Mouse (Mus musculus) heart, postnatal 14 days (tissue): Measurements from ENCODE around the gene Npas1. TPM values are rescaled to one million over a fixed set of nuclear protein-coding genes. Genes with fewer than 3 reads are reported as not detected.
A peak's percentile ranks its signal among the peaks of the same experiment; 100 is the strongest.

ENCODE experiments used
- DNase-seq, 2 experiments: peaks; one replicate each; pipeline ENCODE4 v3.0.0; 2021 to 2022
- intact Hi-C: fragments of 180-260 bp; cut with DNase I; formaldehyde crosslinking; loops from one replicate; pipeline ENCODE4 v1.15.1; 2025
- long read RNA-seq, 2 experiments: library from polyadenylated mRNA; stranded (forward); transcript quantifications; one replicate each; pipeline ENCODE4 v2.0.0; 2021
- total RNA-seq, 2 experiments: library from RNA; stranded (reverse); gene quantifications; 2 replicates each; pipeline ENCODE4 v1.2.3; 2021

Gene Npas1
- total RNA-seq: not detected
- long read RNA-seq, experiment 1: 0 reads
- long read RNA-seq, experiment 2: 0 reads

DNA sequence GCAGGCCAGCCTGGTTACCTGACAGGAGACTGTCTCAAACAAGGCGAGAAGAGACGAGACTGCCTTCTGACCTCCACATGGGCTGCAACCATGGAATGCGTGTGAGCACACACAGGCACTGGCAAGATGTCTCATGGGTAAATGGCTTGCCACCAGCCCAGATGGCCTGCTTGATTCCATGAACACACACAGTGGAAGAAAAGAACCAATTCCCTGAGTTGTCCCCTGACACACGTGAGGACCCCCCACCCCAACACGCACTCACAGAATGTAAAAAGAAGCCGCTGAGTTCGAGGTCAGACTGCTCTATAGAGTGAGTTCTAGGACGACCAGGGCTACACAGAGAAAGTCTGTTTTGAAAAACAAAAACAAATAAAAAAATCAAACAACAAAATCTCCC, at the start of gene Npas1:
Gene Npas1 (minus strand): TSS at position 101 of the 400 bp plus-strand sequence.
- DNase-seq: no peak
- intact Hi-C loops: no loop called here

DNA sequence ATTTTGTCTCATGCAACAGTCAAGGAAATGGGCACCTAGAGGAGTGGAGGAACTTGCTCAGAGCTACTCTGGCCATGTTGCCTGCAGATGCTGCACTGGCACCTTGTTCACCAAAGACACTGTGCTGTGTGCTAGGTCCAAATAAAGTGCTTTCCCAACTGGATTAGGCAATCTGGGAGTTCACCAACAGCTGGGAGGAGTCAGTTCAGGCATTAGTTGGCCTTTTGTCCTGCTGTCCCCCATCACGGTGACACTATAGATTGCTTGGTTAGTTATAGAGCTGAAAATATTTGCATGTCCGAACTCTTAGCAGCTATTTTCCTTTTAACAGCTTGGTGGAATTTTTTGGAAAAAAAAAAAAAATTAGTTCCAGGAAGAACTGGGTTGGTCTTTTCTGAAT, 48.5 kb upstream of the Npas1 start:
- peak in 1 of 2 experiments; percentile 9 for DNase-seq
- intact Hi-C loops: no loop called here

DNA sequence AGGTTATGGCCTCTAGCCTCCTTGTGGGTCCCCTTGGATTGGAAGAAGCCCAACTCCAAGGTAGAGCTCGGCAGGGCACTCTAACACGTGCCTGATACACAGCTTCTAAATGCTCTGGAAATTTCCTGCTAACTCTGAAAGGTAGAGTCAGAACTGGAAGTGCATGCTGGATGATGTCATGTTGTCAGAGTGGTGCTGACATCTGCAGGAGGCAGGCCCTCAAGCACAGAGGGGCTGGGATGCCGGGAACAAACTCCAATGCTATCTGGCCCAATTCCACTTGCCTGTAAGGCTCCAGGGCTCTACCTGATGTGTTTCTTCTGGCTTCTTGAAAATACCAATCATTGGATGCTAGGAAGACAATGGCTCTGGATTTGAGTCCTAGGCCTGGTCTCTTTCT, 47.9 kb upstream of the Npas1 start:
- DNase-seq: peak in 1 of 2 experiments; percentile 14
- intact Hi-C loops: no loop called here

DNA sequence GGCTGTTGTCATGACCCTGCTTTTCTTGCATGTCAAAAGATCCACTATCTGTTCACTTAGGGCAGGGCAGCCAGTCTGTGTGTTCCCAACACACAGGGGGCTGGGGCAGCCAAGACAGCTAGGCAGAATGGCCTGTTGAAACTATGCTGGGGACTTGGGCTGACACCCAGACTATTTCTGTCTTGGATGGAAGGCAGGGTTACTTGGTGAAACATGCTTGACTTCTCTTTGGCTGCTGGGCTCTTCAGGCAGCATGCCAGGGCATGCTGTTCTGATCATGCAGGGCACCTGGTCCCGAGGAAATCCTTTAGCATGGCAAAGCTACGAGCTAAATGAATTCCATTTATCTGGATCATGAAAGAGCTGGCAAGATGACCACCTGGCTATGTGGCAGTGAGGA, 46.8 kb upstream of the Npas1 start:
- intact Hi-C loops: no loop called here
- peak; percentile 66 to 69 for DNase-seq

DNA sequence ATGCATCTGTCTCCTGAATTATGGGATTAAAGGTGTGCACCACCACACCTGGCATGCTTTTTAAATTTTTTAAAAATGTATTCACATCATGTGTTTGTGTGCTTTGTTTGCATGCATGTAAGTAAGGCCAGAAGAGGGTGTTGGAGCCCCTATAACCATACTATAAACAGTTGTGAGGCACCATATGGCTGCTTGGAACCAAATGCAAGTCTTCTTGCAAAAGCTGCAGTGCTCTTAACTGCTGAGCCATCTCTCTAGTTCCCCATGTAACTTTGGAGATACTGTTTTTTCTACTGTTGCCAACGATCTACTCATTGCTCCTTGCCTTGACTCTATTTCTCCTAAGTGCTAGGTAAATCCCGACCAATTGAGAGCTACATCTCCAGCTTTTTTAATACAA, 41.8 kb upstream of the Npas1 start:
- intact Hi-C loops: no loop called here
- DNase-seq: no peak

DNA sequence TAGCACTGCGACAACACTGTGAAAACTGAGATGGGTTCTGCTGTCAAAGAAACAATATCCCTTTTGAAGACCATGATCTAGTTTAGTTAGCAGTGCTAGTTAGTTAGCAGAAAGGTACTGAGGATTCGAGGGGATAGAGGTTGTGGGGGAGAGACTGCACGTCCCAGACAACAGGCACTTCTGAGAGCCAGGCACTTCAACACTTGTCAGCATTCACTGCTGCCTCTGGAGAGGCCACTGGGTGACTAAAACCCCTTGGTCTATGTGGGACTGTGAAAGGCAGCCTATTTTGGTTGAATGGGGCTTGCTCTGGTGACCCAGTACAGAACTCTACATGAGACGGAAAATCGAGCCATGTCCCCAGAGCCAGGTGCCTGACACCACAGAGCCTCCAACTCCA, 39.7 kb upstream of the Npas1 start:
- DNase-seq: no peak

DNA sequence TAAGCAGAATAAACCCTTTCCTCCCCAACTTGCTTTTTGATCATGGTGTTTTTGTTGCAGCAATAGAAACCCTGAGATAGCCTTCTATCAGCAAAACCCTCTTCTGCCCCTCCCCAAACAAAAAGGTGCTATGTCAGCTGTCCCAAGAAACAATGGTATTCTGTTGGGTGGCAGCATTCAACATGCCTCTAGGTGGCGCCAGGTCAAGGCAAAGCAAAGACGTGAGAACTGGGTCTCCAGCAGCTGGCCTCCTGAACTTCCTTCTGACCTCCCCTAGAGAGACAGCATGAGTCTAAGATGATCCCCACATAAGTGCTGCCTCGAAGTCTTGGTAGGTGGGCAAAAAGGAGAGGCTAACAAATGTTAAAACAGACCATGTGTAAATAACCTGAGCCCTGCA, 29.8 kb upstream of the Npas1 start:
- intact Hi-C loops: loop anchor here (1.0 kb wide), 1 partner anchor 110 kb away; no protein-coding TSS in a partner anchor
- DNase-seq: peak; percentile 70 to 81

More for the DNA sequence above, 39.7 kb upstream of the Npas1 start:
- intact Hi-C loops: no loop called here

DNA sequence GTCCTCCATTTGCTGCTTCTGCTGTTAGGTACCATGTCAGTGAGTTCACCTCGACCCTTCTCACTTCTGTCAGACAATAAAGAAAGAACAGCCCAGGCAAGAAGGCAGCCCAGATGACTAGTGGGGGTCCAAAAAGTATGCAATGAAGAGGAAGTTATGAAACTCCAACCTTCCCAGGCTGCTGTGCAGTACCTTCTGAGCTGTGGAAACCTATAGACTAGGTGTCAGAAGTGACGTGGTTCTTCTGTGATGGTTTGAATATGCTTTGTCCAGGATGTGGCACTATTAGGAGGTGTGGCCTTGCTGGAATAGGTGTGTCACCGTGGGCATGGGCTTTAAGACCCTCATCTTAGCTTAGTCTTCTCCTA, 27.7 kb upstream of the Npas1 start:
- intact Hi-C loops: no loop called here
- DNase-seq: no peak

DNA sequence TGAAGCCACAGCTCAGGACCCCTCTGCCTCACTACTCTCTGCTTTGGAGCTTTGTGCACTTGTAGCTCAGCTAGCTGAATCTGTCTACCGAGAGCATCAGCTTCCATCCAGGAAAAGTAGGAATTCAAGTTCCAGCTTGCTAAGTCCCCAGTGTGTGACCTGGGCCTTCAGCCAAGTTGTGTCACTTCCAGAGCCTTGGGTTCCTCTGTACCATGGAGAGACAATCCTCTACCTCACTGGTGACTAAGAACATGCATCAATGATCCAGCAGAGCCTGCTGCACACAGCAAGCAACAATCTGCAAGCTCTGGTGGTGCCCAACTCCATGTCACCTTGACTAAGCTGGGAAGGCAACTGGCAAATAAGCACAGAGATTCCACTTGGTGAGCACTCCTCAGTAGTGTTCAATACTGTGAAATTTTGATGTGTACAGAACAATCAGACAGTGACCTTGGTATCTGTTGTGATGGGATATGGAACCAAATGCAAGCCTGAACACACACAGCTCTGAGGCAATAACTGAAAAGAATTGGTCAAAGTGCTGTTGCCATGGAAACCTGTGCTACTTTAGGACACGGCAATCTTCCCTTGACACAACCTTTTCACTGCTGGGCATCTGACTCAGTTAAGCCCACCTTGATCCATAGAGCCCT, 27.2 kb upstream of the Npas1 start:
- DNase-seq: peak; percentile 49 to 50
- intact Hi-C loops: loop anchor here (5.0 kb wide), 1 partner anchor 53 kb away; no protein-coding TSS in a partner anchor

DNA sequence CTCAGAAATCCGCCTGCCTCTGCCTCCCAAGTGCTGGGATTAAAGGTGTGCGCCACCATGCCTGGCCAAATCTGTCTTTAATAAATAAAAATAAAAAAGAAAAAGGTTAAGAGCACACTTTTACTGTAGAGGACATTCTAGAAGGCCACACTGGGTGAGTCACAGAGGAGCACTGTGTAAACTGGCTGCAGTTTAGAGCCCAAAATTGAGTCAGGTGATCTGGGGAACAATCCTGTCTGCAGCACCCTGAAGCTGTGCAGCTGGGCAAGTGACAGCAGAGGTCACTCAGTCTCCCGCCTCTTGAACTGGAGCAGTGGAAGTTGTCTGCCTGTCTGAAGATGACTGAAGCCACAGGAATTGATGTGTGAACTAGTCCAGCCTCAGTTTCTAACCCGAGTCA, 24.0 kb upstream of the Npas1 start:
- intact Hi-C loops: loop anchor here (5.0 kb wide), 1 partner anchor 56 kb away; no protein-coding TSS in a partner anchor
- no peak for DNase-seq

DNA sequence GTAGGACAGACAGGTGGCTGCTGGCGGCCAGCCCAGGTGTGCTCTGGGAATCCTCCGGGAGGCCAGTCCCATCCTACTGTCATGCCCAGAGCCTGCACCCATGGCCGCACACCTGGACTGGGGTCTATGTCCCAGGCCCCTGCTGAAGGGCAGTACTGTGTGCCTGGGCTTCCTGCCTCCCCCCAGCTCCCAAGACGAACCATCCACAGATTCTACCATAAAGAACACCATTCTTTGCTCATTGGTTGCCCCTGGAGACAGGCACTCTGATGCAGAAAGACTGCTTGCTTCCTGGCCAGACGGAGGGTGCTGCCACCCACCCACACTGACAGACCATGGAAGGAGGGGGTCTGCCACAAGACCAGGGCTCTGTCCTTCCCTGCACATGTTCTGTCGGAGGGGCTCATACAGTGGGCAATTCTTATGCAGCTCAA, 22.2 kb upstream of the Npas1 start:
- intact Hi-C loops: loop anchor here (5.0 kb wide), 1 partner anchor 58 kb away; no protein-coding TSS in a partner anchor
- no peak for DNase-seq

DNA sequence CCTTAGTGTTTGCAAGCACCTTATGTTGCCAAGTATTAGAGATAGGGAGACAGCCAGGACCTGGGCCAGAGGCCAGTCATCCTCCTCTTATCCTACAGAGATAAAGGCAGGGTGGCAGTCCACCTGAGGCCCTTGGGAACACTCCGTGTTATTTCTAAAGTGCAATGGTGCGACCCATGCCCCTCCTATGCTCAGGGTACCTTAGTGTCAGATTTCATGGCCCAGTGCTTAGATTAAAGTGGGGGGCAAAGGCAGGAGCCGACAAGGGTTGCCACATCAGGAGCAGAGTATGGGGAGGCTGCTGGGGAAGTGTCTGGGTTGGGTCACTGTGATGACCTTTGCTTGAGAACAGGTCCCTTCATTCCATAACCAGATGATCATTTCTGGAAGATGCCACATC, 18.7 kb upstream of the Npas1 start:
- intact Hi-C loops: no loop called here
- DNase-seq: no peak

DNA sequence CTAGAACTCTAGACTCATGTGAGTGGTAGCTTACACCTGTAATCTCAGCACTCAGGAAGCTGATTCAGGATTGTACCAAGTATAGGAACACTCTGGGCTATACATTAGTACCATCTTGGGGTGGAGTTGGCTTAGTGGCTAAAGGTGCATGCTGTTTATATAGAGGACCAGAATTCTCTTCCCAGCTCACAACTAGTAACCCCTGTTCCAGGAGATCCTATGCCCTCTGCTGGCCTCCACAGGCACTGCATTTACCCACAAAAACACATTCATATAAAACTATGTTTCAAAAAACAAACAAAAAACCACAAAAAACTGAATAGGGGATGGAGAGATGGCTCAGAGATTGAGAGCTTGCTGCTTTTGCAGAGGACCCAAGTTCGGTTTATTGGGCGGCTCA, 15.8 kb upstream of the Npas1 start:
- intact Hi-C loops: loop anchor here (2.0 kb wide), 1 partner anchor 125 kb away; no protein-coding TSS in a partner anchor
- peak; percentile 49 to 64 for DNase-seq

DNA sequence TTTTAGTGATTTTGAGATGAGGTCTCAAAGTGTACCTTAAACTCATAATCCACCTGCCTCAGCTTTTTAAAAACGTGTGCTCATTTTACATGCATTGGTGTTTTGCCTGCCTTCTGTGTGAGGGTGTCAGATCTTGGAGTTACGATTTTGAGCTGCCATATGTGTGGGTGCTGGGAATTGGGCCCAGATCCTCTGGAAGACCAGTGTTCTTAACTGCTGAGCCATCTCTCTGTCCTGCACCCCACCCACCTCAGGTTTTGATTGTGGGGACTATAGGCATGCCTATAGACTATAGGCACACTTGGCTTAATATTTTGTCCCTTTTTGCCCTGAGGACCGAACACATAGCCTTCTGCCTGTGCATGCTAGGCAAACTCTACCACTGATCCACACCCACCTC, 14.7 kb upstream of the Npas1 start:
- intact Hi-C loops: loop anchor here (2.0 kb wide), 1 partner anchor 127 kb away; no protein-coding TSS in a partner anchor

DNA sequence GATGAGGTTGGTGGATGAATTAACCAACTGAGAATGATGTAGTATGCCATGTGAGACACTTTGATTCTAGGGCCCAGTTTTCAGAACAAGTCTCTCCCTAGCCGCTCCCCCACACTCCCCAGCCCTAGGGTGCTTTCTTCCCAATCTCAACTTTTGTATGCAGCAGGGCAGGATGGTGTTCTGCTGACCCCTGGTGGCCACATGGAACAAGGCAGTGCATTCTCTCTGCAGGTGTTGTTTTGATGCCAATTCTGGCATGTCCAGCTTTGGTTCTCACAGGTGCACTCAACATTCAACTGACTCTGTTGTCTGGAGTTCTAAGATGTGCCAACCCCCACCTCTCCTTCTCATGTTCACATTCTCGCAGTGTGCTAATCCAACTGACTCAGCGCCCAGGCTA, 14.2 kb upstream of the Npas1 start:
- peak; percentile 69 to 77 for DNase-seq
- intact Hi-C loops: loop anchor here (1.0 to 2.0 kb wide), 2 partner anchors 26 to 127 kb away; no protein-coding TSS in a partner anchor

More for the DNA sequence above, 14.7 kb upstream of the Npas1 start:
- DNase-seq: no peak

DNA sequence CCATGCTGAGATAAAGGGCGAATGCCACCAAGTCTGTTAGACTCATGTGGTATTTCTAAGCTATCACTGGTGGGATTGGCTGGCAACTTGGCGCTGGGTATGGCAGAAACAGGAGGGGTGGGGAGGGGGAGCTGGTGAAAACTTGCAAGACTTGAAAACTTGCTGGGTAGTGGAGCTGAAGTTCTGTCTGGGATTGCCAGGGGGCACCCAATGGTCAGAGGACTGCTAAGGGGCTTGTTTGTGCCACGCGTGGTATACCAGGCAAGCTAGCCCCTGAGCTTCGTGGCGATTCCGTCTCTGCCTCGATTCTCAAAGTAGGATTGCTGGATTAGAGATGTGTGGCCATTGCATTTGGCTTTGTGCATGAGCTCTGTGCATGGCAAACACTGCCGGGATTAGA, 12.4 kb upstream of the Npas1 start:
- intact Hi-C loops: no loop called here

DNA sequence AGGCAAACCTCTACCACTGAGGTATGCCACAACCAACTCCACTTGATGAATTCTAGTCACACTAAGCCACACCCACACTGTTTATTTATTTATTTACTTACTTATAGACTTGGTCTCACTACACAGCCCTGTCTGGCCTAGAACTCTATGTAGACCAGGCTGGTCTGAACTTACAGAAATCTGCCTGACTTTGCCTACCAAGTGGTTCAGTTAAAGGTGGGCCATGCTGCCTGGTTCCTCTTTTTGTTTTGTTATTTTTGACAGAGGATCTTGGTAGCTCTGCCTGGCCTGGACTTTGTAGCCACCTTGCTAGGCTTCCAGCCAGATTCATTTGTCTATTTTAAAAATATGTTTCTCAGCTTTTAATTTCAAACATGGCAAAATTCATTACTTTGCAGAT, 11.3 kb upstream of the Npas1 start:
- DNase-seq: no peak
- intact Hi-C loops: no loop called here

More for the DNA sequence above, 12.4 kb upstream of the Npas1 start:
- DNase-seq: peak; percentile 40 to 49

DNA sequence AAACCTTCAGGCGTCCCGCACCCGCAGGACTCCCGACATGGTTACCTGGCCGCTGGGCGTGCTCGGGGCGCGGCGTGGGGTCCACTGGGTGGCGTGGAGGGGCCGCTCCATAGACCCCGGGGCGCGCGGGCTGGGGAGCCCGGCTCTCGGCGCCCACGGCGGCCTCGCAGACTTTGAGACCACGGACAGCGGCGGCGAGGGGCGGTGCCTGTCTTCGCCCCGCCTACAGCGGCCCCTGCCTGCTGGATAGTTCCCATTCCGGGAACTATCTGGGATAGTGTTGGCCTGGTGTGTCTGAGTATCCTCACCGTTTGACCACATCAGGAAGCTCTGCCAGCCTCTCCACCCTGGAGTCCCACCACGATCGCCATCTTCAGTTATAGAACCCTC, 933 bp downstream of the Npas1 start:
- peak in 1 of 2 experiments; percentile 38 for DNase-seq
- intact Hi-C loops: no loop called here

DNA sequence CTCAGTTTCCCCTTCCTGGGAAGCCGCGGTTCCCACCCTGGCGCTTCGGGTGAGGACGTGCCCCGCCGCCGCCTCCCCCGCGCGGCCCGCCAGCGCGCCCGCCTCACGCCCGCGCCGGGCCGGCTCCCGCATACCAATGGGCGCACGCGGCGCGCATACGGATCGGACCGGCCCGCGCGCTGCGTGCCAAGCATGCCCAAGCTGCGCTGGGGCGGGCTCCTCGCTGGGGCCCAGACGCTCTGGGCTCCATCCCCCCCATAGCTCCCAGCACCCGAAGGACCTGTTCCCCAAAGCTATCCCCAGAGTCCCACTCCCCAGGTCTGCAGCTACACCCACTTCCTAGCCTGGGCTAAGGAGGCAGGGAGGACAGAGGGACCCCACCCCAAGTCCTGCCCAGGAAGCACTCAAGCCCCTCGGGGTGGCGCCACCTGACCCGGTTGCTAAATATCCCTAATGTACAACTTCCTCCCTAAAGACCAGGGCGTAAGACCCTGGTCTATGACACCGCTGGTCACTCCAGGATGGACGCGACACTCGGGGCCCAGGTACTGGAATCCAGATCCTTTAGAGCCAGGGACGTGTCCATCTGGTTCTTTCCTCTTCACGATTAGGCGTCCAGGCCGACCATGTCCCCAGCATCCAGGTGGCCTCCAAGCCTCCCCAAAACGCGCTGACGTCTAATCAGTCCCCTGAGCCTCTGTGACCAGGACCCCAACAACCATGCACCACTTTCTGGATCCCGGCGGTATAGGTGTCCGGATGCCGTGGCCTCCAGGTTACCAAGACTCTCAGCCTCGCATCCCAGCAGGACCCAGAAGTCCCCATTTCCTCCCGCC, 1.5 kb downstream of the Npas1 start:
- intact Hi-C loops: no loop called here
- DNase-seq: no peak

DNA sequence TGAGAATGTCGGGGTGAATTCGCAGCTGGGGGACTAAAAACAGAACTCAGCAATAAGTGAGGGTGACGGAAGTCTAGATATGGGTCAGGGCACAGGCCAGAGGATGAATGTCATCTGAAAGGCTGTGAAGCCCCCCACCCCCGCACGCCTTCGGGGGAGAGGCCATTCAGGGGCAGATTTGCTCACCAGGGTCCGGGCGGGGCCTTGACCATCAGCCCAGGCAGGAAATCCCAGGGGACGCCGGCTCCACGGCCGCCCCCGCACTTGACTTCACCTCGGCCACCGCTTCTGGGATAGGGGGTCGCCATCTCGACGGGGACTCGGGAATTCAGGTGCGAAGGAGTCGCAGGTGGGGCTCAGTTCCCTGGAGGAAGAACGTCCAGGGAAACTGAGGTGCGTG, 2.2 kb downstream of the Npas1 start:
- DNase-seq: no peak
- intact Hi-C loops: no loop called here

DNA sequence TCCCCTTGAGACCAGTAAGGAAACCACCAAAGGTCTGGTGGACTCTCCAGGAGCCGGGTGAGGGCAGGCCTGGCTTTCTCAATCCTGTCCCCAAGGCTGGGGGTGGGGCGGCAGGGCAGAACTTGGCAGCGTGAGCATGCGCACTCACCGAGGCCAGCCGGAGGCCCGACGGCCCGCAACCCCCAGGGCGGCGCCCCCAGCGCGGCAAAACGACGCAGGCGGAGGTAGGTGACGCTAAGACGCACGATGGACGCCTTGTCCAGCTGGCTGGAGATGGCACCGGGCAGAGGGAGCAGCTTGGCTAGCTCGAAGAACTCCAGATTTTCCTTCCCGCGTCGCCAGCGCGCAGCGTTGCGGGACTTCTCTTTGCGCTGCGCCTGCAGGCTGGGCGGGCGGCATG, 3.1 kb downstream of the Npas1 start:
- intact Hi-C loops: no loop called here
- DNase-seq: peak; percentile 24 to 31
